Mouse (Mus musculus) thymus, adult 2 months (tissue): Measurements from ENCODE around the gene Scamp2.

Source experiments
- CTCF ChIP-seq: fragments of 200-500 bp; IDR thresholded peaks from 2 replicates; pipeline ENCODE4 v1.5.1; 2012; ENCODE audit warnings: mild to moderate bottlenecking, control low read depth, low read length, moderate library complexity, borderline replicate concordance; ENCODE audit not compliant: control insufficient read depth, poor library complexity, insufficient read depth; ENCODE audit errors: extremely low read depth
- POLR2A ChIP-seq: fragments of 200-500 bp; IDR thresholded peaks from 2 replicates; pipeline ENCODE4 v1.6.1; 2012; ENCODE audit warnings: mild to moderate bottlenecking, low read length, control low read depth, moderate library complexity; ENCODE audit not compliant: control insufficient read depth, poor library complexity, insufficient read depth; ENCODE audit errors: extremely low read depth

GRCm38 (mm10) chr9:57574397-57574796 is 13.7 kb downstream of the Scamp2 start:
- TF ChIP-seq CTCF (no peak), POLR2A (no peak)
